Mouse (Mus musculus) testis, adult 2 months (tissue): ENCODE results near the gene Cacng7.

ENCODE experiments used
- CTCF ChIP-seq: fragments of 200-500 bp; IDR thresholded peaks from 2 replicates; pipeline ENCODE4 v1.5.1; 2012; ENCODE audit warnings: low read depth, mild to moderate bottlenecking, inconsistent platforms, low read length, moderate library complexity; ENCODE audit not compliant: control insufficient read depth, insufficient read depth, insufficient replicate concordance
- POLR2A ChIP-seq: fragments of 200-500 bp; IDR thresholded peaks from 2 replicates; pipeline ENCODE4 v1.6.1; 2012; ENCODE audit warnings: low read depth, mild to moderate bottlenecking, inconsistent platforms, low read length, moderate library complexity; ENCODE audit not compliant: control insufficient read depth

DNA sequence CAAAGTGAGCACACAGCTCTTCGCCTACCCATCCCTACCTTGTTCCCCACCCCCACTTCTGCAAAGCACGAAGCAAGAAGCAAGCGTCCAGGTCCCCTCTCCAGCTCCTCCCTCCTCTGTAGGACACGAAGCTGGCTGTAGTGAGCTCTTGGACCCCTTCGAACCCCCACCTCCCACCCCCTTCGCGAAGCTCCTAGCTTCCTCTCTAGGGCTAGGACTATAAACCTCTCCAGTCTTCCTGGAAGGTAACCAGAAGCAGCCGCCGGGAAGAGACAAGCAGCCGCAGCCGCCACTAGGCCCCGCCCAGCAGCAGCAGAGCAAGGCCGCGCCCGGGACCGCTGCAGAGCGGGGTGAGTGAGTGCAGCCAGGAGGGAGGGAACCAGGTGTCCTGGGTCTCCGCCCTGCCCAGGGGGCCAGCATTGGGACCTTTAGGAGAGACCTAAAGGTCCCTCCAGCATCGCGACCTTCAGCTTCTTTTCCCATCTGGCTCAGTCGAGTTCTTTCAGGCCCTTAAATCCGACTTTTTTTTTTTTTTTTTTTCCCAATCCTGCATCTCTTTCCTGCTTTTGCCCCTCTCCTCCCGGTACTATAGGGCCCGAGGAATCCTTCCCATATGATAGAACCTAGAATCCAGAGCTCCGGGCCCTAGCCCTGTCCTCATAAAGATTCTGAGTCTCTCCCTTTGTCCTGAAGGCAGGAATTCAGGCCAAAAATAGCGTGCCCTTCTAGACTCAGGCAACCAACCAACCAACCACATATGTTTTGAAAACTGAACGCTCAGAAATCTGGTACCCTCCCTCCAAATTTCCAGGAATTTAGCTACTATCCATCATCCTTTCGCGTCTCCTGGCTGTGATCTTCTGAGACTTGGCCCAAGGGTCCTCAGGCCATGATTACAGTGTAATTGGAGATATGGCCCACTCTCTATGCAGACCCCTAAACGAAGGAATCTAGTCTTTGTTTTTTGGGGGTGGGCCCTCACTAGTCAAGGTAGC lies 43.5 kb upstream of the Cacng7 start, which contains the start of the genes Myadm and Prkcg:
- no peak for TF ChIP-seq CTCF
- TF ChIP-seq POLR2A: no peak
